Mouse (Mus musculus) bone marrow macrophage, adult 2 months (primary cell): ENCODE results near the gene Ankrd6. TPM values are rescaled to one million over a fixed set of nuclear protein-coding genes. Genes with fewer than 3 reads are reported as not detected.

ENCODE experiments used
- H3K27ac ChIP-seq: 2 replicates; pipeline ENCODE4 v1.5.1; 2012; ENCODE audit warnings: low read depth, low read length; ENCODE audit not compliant: insufficient read depth
- H3K4me1 ChIP-seq: 2 replicates; pipeline ENCODE4 v1.6.1; 2012; ENCODE audit warnings: low read length; ENCODE audit not compliant: control insufficient read depth, insufficient read depth
- H3K4me3 ChIP-seq: 2 replicates; pipeline ENCODE4 v1.5.1; 2012; ENCODE audit warnings: mild to moderate bottlenecking, low read length, moderate library complexity; ENCODE audit not compliant: insufficient read depth
- CTCF ChIP-seq: IDR thresholded peaks from 2 replicates; pipeline ENCODE4 v1.5.1; 2012; ENCODE audit warnings: low read depth, mild to moderate bottlenecking, low read length, moderate library complexity
- POLR2A ChIP-seq: IDR thresholded peaks from 2 replicates; pipeline ENCODE4 v1.6.1; 2012; ENCODE audit warnings: mild to moderate bottlenecking, low read depth, low read length, borderline replicate concordance
- polyA plus RNA-seq: library from polyadenylated mRNA; stranded (reverse); fragments of >200 nt; gene quantifications from 2 replicates; pipeline ENCODE4 v1.2.4, GENCODE M21; 2012; ENCODE audit not compliant: missing spikeins, insufficient read depth, insufficient read length

Gene Ankrd6
- polyA plus RNA-seq, 1 experiment = 0.16 TPM

- peaks cover 3% of the 10 kb centered on the region; the same call in 1 of the 2 replicates for H3K4me1 ChIP-seq
- no peak overlapping the region for H3K27ac ChIP-seq
- TF ChIP-seq POLR2A (no peak), CTCF (peak; percentile 3; the same call in 1 of the 2 replicates)
- peak overlapping the region; percentile 64 for H3K4me3 ChIP-seq
Observed at GRCm38 (mm10) chr4:32951035-32951940, 647 bp upstream of the Ankrd6 start.

- H3K4me3 ChIP-seq = no peak overlapping the region
- no peak overlapping the region for H3K27ac ChIP-seq
- TF ChIP-seq CTCF (no peak), POLR2A (no peak)
- H3K4me1 ChIP-seq = peaks cover 3% of the 10 kb centered on the region; the same call in 1 of the 2 replicates
Observed at GRCm38 (mm10) chr4:32948696-32949095, 1.9 kb downstream of the Ankrd6 start.

GRCm38 (mm10) chr4:32947631-32948030 is 3.0 kb downstream of the Ankrd6 start:
- Histone ChIP-seq H3K4me1 (peaks cover 3% of the 10 kb centered on the region; the same call in 1 of the 2 replicates), H3K27ac (no peak overlapping the region), H3K4me3 (no peak overlapping the region)
- TF ChIP-seq POLR2A (no peak), CTCF (no peak)

GRCm38 (mm10) chr4:32940984-32941383 is 9.7 kb downstream of the Ankrd6 start:
- no peak overlapping the region for H3K27ac ChIP-seq
- H3K4me1 ChIP-seq = no peaks in the 10 kb centered on the region
- no peak overlapping the region for H3K4me3 ChIP-seq
- TF ChIP-seq CTCF (no peak), POLR2A (no peak)

GRCm38 (mm10) chr4:32939964-32940363 is 10.7 kb downstream of the Ankrd6 start:
- H3K4me1 ChIP-seq = no peaks in the 10 kb centered on the region
- no peak overlapping the region for H3K4me3 ChIP-seq
- TF ChIP-seq POLR2A (no peak), CTCF (no peak)
- H3K27ac ChIP-seq = no peak overlapping the region

- Histone ChIP-seq H3K4me3 (no peak overlapping the region), H3K4me1 (no peaks in the 10 kb centered on the region), H3K27ac (no peak overlapping the region)
- TF ChIP-seq CTCF = no peak
- no peak for TF ChIP-seq POLR2A
Observed at GRCm38 (mm10) chr4:32939521-32939920, 11.1 kb downstream of the Ankrd6 start.

- no peak overlapping the region for H3K4me3 ChIP-seq
- no peak overlapping the region for H3K27ac ChIP-seq
- TF ChIP-seq CTCF (no peak), POLR2A (no peak)
- H3K4me1 ChIP-seq = no peaks in the 10 kb centered on the region
Observed at GRCm38 (mm10) chr4:32936762-32937341, 13.8 kb downstream of the Ankrd6 start.

GRCm38 (mm10) chr4:32932056-32932455 is 18.6 kb downstream of the Ankrd6 start:
- Histone ChIP-seq H3K27ac (no peak overlapping the region), H3K4me1 (no peaks in the 10 kb centered on the region), H3K4me3 (no peak overlapping the region)
- TF ChIP-seq CTCF (no peak), POLR2A (no peak)

- Histone ChIP-seq H3K4me1 (no peaks in the 10 kb centered on the region), H3K27ac (no peak overlapping the region), H3K4me3 (no peak overlapping the region)
- TF ChIP-seq CTCF (no peak), POLR2A (no peak)
Observed at GRCm38 (mm10) chr4:32929750-32930149, 20.9 kb downstream of the Ankrd6 start.
